ENCODE assay signal across 8 mouse cellular contexts in the genomic region with DNA sequence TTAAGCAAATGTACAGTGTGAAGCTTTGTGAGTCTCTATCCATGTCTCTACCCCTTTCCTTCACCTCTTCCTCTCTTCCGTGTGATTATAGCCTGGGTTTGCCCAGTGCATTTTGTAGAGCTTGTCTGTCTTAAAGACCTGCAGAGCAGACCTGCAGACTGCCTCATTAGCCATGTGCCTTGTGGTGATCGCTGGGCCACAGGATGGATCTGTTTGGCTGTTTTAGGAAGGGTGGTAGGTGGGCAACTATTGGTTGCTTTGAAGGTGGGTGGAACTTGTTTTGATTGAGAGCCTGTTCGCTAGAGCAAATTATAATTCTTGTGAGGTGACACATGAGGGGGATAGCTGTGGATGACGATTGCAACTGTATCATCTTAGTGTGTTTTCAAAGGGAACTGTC.
DNase-seq lines count a peak whose midpoint lies in the region; ATAC-seq lines count a peak whose summit lies in the region.

No protein-coding gene starts in this region.

- peaks cover 13% of the 10 kb centered on the region for H3K36me3 ChIP-seq in hindbrain, embryonic 10.5 days
- H3K36me3 ChIP-seq in hindbrain, embryonic 11.5 days (ENCODE audit: control insufficient read depth, insufficient read depth, low read length) = no peaks in the 10 kb centered on the region
- H3K36me3 ChIP-seq in forebrain, embryonic 13.5 days (ENCODE audit: poor library complexity, severe bottlenecking) = no peaks in the 10 kb centered on the region
- peaks cover 8% of the 10 kb centered on the region; the same call in 1 of the 2 replicates for H3K36me3 ChIP-seq in limb, embryonic 13.5 days
- no peaks in the 10 kb centered on the region for H3K36me3 ChIP-seq in splenic B cell, adult 2 months (ENCODE audit: control insufficient read depth, insufficient read depth, low read length, poor library complexity, severe bottlenecking)

- no peak for ATAC-seq in hindbrain, embryonic 11.5 days (ENCODE audit: low FRiP score)
- ATAC-seq in activated CD4-positive, CD25-positive, alpha-beta regulatory T cell, adult 4 months = peak; percentile 23
- no peak for ATAC-seq in forebrain, embryonic 13.5 days
- no peak for ATAC-seq in limb, embryonic 13.5 days (ENCODE audit: low FRiP score, low read depth)

- peaks cover 32% of the 10 kb centered on the region for H3K4me1 ChIP-seq in hindbrain, embryonic 10.5 days (replicated peaks)
- H3K4me1 ChIP-seq in hindbrain, embryonic 11.5 days (replicated peaks; ENCODE audit: control insufficient read depth, insufficient read depth, low read length) = peaks cover 3% of the 10 kb centered on the region; the same call in 1 of the 2 replicates
- H3K4me1 ChIP-seq in forebrain, embryonic 13.5 days = peaks cover 43% of the 10 kb centered on the region
- peaks cover 40% of the 10 kb centered on the region for H3K4me1 ChIP-seq in limb, embryonic 13.5 days

- H3K27ac ChIP-seq in hindbrain, embryonic 10.5 days = peak overlapping the region; percentile 66; the same call in 1 of the 2 replicates
- no peak overlapping the region for H3K27ac ChIP-seq in hindbrain, embryonic 11.5 days (ENCODE audit: low read depth, low read length)
- H3K27ac ChIP-seq in forebrain, embryonic 13.5 days = peak overlapping the region; percentile 79
- peak overlapping the region; percentile 85 for H3K27ac ChIP-seq in limb, embryonic 13.5 days

- H3K4me3 ChIP-seq in hindbrain, embryonic 10.5 days = no peak overlapping the region
- no peak overlapping the region for H3K4me3 ChIP-seq in hindbrain, embryonic 11.5 days (ENCODE audit: low read depth, low read length)
- peak overlapping the region; percentile 36 for H3K4me3 ChIP-seq in forebrain, embryonic 13.5 days
- H3K4me3 ChIP-seq in limb, embryonic 13.5 days = peak overlapping the region; percentile 40

- no peaks in the 10 kb centered on the region for H3K9me3 ChIP-seq in hindbrain, embryonic 10.5 days
- no peaks in the 10 kb centered on the region for H3K9me3 ChIP-seq in hindbrain, embryonic 11.5 days (ENCODE audit: control insufficient read depth, low read length)
- no peaks in the 10 kb centered on the region for H3K9me3 ChIP-seq in forebrain, embryonic 13.5 days (replicated peaks)
- no peaks in the 10 kb centered on the region for H3K9me3 ChIP-seq in limb, embryonic 13.5 days

- no peak overlapping the region for H3K9ac ChIP-seq in hindbrain, embryonic 11.5 days (ENCODE audit: low read depth, low read length)
- H3K9ac ChIP-seq in forebrain, embryonic 13.5 days = peak overlapping the region; percentile 59
- H3K9ac ChIP-seq in limb, embryonic 13.5 days = peak overlapping the region; percentile 58

- WGBS in hindbrain, embryonic 10.5 days = 84% methylated on average over 4 of the region's 4 CpGs
- 80% methylated on average over 4 of the region's 4 CpGs for WGBS in hindbrain, embryonic 11.5 days
- WGBS in forebrain, embryonic 13.5 days = 48% methylated on average over 4 of the region's 4 CpGs
- WGBS in limb, embryonic 13.5 days = 54% methylated on average over 4 of the region's 4 CpGs

- H3K27me3 ChIP-seq in hindbrain, embryonic 10.5 days (ENCODE audit: insufficient read depth, poor library complexity, severe bottlenecking) = no peaks in the 10 kb centered on the region
- H3K27me3 ChIP-seq in hindbrain, embryonic 11.5 days (ENCODE audit: control insufficient read depth, insufficient read depth, low read length) = no peaks in the 10 kb centered on the region
- no peaks in the 10 kb centered on the region for H3K27me3 ChIP-seq in forebrain, embryonic 13.5 days
- no peaks in the 10 kb centered on the region for H3K27me3 ChIP-seq in limb, embryonic 13.5 days
- H3K27me3 ChIP-seq in splenic B cell, adult 2 months (ENCODE audit: control insufficient read depth, insufficient read depth, low read length, poor library complexity, severe bottlenecking) = no peaks in the 10 kb centered on the region; the same call in 1 of the 2 replicates

- no peak overlapping the region; the same call in 1 of the 2 replicates for H3K4me2 ChIP-seq in hindbrain, embryonic 11.5 days (replicated peaks; ENCODE audit: low read depth, low read length)
- H3K4me2 ChIP-seq in forebrain, embryonic 13.5 days = peak overlapping the region; percentile 66
- H3K4me2 ChIP-seq in limb, embryonic 13.5 days (replicated peaks) = peak overlapping the region; percentile 67

- DNase-seq in hindbrain, embryonic 10.5 days (ENCODE audit: low spot score) = no peak
- no peak for DNase-seq in hindbrain, embryonic 11.5 days (ENCODE audit: low spot score)
- DNase-seq in splenic B cell, adult 2 months (ENCODE audit: low read depth, low spot score) = peak; percentile 32
- no peak for DNase-seq in urinary bladder, adult 18-20 months (ENCODE audit: low spot score in 2 of 2)
- DNase-seq in thymus, postnatal 25 days = no peak

Comparison
In these comparisons a context has a peak if more than half of its experiments do, and no peak if none do; other contexts are left out.
1. H3K4me3 ChIP-seq: peak in forebrain, embryonic 13.5 days (single experiment) and limb, embryonic 13.5 days (single experiment); none in hindbrain, embryonic 10.5 days (single experiment) and hindbrain, embryonic 11.5 days (single experiment).